Mouse (Mus musculus): ENCODE data around the gene Dip2b.

The Dip2b gene

DNA sequence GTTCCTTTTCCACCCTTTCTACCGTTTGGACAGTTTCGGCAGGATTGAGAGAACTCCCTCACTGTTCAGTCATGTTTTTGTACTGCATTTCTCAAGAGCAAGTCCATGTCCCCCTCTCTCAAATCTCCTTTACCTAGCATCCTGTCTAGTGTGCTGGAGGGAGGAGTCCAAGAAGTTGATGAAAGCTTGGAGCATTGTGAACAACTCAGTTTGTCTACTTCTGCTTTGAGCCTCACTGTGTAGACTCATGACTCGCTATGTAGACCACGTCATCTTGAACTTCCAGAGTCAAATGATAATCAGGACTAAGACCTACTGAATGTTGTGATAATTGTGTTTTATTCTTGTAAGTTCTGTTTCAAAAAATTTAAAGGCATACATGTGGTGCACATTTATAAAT, 46.4 kb downstream of the Dip2b start:
- no peak for DNase-seq (ENCODE audit: low read depth, low spot score)

DNA sequence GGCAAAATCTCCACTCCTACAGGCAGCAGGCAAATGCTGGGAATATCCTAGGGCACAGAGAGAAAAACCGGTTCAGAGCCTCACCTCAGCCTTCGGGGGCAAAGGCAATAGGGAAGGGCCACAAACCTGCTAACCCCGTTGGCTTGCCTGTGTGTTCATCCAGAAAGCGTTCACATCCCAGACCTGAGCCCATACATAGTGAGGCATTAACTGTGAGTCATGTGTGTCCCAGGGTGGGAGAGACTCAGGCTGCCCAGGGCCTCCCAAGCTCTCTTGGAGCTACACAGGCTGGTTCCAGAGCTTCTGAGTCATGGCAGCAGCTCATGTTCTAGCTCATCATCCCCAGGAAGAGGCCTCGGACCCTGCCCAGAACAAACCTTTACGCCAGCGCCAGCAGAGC, 49.6 kb downstream of the Dip2b start:
- DNase-seq (ENCODE audit: low read depth, low spot score) = no peak

DNA sequence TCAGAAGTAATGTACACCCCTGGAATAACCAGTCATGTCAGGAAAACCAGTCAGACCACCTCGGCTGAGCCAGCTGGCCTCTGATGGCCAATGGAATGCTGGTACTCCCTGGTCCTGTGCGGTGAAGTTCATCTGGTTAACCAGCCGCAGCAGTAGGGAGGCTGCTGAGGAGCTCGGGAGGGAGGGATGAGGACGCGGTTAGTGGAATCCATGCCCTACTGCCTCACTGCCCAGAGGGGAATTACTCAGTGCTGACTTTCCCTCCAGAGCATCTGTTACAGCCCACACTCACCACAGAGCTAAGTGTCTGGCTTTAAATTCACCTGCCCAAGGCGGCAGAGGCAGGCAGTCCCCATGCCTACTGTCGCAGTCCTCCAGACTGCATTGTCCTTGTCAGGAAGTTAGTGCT, 51.2 kb downstream of the Dip2b start:
- peak; percentile 49 for DNase-seq (ENCODE audit: low read depth, low spot score)

DNA sequence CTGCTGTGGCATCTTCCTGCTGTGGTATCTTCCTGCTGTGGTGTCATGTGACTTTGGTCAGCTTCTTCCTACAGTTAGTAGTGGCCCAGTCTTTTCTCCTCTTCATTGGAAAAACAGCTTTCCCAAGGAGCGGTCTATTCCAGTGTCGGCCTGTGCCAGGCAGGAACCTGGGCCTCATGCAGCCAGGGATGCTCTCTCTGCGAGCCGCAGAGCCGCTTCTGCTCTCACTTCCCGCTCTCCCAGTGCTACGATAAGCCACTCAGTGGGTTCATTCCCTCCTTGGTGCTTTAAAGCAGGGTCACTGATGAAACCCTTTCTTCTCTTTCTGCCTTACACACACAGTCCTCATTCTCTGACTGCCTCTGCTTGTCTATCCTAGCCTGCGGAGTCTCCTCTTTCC, 53.4 kb downstream of the Dip2b start:
- no peak for DNase-seq (ENCODE audit: low read depth, low spot score)

DNA sequence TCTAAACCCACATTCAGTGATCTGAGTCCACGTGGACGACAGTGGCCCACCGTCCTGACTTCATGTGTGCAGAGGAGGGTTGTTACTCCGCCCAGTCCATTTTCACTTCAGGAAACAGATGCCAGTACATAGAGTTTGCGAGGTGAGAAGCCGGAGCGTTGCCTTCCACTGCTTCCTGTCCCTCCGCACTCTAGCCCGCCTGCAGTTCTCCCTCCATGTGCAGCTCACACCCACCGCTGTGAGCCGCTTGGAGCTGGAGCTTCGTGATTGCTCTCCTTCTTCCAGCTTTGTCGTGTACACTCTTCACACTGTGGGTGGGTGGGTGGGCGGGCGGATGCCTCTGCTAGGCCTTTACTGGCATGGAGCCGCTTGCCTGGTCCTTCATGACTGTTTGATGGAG, 53.8 kb downstream of the Dip2b start:
- DNase-seq (ENCODE audit: low read depth, low spot score) = no peak

DNA sequence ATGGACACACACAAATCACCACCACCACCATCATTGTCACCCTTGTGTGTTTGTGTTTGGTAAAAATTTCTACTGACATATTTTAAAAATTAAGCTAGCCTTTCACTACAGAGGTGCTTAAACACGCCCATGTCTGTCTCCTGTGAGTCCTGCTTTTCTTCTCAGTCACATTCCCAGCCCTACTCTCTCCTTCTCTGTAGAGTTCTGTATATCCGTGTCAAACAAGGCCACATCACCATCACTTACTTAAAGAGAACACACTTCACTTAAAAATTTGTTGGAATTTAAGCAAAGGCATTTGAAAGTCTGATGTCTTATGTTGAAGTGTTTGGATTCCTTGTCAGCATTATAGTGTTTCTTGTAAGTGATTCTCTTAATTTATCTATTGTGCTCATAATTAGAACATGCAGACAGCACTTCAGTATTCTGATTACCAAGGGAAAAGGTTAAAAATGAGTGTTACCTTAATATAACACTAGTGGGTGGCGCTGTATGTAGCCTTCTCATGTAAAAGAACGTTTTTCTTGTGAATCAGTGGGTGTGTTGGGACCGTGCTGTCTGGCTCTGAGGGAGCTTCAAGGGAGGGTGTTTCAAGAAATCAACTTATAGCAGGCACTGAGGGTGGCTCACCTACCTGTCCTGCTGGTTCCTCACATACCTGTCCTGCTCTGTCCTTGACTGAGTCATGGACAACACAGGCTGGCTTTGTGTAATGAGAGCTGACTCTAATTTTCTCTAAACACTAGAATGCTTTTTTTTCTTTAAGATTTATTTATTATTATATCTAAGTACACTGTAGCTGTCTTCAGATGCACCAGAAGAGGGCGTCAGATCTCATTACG, 58.3 kb downstream of the Dip2b start:
- no peak for DNase-seq (ENCODE audit: low read depth, low spot score)

DNA sequence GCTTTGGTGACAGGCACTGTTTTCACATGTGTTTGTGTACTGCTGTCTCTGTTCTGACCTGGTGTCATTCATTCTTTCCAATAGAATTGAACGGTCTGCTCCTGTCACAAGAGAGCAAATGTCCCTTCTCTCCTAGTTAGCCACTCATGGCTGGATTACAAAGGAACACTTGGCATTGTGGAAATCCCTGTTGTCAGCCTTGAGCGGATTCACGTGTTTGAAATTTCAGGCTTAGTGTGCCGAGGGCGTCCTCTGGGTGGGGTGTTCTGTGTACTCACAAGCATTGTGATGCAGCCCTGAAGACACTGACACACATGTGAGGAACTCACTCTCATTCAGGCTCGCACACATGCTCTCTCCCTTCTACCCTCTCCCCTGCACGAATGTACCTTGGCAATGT, 61.9 kb downstream of the Dip2b start:
- DNase-seq (ENCODE audit: low read depth, low spot score) = no peak

DNA sequence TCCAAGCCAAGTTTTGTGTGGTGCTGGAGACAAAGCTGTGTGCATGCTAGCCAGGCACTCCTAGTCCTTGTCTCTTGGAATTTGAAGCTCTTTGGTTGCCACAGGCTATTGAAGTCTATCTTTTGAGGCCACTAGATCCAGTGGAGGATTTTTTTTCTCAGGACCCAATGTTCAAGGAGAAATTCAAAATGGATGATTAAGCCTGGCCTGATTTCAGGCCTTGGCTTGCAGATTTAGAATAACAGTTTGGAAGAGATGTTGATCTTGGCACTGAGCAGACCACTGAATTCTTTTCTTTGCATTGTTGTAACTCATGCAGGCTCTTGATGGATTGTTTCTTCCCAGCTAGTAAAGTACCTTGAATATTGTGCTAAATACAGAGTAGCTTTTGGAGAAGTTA, 62.7 kb downstream of the Dip2b start:
- DNase-seq (ENCODE audit: low read depth, low spot score) = no peak

DNA sequence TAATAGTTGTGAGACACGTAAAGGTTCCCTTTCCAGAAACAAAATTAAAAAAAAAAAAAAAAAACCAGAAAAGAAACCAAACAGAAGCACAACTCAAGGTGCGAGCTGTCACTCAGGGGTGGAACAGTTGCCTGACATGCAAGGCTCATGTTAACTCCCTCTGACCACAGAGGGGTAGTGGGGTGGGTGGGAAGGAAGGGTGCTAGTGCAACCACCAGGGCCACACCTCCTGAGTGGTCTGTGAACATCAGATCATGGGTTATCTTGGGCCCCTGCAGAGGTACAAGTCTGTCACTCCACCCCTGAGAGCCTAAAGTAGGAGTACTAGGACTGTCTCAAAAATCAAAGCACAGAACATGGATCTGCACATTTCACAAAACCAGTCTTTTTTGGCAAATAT, 65.7 kb downstream of the Dip2b start:
- DNase-seq (ENCODE audit: low read depth, low spot score) = no peak

- peak; percentile 35 for DNase-seq (ENCODE audit: low read depth, low spot score)
Measured at GRCm38 (mm10) chr15:100108071-100108782, 69.8 kb downstream of the Dip2b start.

- DNase-seq (ENCODE audit: low read depth, low spot score) = no peak
Measured at GRCm38 (mm10) chr15:100109916-100110315, 71.5 kb downstream of the Dip2b start.

DNA sequence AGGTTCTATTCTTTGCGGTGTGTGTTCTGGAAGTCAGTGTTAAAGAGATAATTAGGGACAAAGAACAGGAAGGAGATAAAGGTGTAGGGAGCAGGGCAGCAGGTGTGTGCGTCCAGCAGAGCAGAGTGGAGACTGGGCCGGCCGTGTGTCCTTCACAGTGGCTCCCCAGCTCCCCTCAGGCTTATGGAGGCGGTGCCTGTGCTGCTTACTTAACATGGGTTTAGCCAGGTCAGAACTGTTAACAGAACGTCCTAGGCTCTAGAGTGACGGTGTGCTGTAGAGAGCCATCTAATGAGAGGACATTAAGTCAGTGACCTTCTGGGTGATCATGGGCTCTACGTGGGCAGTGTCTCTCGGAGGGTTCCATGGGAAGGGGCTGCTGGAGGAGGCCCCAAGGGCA, 73.4 kb downstream of the Dip2b start:
- DNase-seq (ENCODE audit: low read depth, low spot score) = no peak

DNA sequence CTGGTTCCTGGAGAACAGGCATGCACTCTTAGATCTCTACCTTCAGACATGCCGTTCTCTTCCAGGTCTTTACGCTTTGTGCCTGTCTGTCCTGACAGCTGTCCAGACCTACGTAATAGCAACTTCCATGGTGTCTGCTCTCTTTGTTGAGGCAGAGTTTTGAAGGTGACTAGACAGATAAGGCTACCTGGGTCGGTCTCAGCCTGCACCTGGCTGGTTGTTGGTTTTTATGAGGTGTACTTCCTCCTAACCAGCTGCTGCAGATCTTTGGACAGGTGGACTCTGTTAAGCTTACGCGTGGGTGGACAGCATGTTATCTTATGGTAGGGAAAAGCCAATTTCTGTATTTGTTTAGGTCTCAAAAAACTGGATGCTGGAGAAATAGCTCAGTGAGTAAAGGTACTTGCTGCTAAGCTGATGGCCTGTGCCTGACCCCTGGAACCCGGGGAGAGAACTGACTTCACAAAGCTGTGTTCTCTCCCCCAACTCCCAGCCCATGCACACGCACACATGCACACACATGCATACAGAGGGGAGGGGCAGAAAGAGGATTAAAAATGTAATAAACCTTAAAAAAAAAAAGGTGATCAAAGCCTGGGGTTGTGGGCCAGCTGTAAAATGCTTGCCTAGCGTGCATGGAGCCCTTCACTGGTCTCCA, 74.0 kb downstream of the Dip2b start:
- DNase-seq (ENCODE audit: low read depth, low spot score) = no peak

GRCm38 (mm10) chr15:100113343-100114275, 75.1 kb downstream of the Dip2b start:
- no peak for DNase-seq (ENCODE audit: low read depth, low spot score)

GRCm38 (mm10) chr15:100115416-100115815, 77.0 kb downstream of the Dip2b start:
- DNase-seq (ENCODE audit: low read depth, low spot score) = no peak

DNA sequence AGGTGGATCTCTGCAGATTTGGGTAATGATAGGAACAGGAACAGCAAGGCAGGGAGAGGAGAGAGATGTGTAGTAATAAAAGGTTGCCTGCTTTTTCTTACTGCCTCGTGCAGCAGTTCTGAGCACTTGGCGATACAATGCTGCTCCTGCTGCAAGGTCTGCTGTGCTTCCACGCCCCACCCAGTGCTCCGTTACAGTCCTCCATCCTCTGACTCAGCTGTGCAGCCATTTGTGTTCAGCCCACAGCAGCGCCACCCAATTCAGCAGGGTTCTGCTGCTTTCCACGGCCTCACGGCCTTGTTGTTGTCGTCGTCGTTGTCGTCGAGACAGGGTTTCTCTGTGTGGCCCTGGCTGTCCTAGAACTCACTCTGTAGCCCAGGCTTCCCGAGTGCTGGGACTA, 77.9 kb downstream of the Dip2b start:
- DNase-seq (ENCODE audit: low read depth, low spot score) = no peak

- DNase-seq (ENCODE audit: low read depth, low spot score) = no peak
Measured at GRCm38 (mm10) chr15:100119225-100119788, 80.8 kb downstream of the Dip2b start.

DNA sequence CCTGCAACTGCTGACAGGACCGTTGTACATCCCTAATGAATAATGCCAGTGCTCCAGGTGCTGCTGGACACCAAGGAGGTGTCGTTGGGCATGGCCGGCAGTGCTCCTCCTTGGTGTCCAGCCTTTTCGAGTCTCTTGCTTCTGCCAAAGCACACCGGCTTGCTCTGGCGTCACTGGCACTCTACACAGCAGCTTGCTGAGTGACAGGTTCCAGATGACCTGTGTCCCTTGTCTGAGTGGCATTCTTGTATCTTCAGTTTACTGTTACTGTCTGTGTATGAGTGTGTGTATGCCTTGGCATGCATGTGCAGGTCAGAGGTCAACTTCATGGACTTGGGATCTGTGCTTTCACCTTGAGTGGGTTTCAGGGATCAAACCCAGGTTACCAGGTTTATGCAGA, 83.0 kb downstream of the Dip2b start:
- no peak for DNase-seq (ENCODE audit: low read depth, low spot score)

GRCm38 (mm10) chr15:100123867-100124266, 85.4 kb downstream of the Dip2b start:
- DNase-seq (ENCODE audit: low read depth, low spot score) = no peak

DNA sequence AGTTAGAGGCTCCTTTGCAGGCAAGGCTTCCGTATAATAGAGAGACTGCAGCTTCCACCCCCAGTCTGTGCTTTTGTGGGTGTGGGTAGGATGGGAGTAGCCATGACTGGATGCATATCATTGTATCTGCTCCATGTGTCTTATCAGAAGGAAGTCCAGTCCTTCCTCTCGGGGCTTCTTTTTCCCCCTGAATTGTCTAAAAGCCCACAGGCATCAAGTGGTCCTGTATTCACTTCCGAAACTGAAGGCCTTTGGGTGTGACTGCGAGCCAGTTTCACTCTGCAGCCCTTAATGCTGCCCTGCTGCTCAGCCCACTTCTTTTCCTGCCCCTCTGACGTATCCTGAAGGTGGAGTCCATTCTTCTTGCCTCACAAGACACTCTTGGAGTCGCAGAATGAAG, 86.8 kb downstream of the Dip2b start:
- no peak for DNase-seq (ENCODE audit: low read depth, low spot score)

GRCm38 (mm10) chr15:100126456-100127107, 88.1 kb downstream of the Dip2b start:
- DNase-seq (ENCODE audit: low read depth, low spot score) = peak; percentile 67
